Mouse (Mus musculus): Measurements from ENCODE around the gene Arhgef12. TPM values are rescaled to one million over a fixed set of nuclear protein-coding genes. Genes with fewer than 3 reads are reported as not detected.

The Arhgef12 gene
- polyA plus RNA-seq, 1 experiment from 2014 or later = 16.8 TPM

GRCm38 (mm10) chr9:43061545-43061944 lies 45.5 kb downstream of the Arhgef12 start:
- no peak overlapping the region for H3K9ac ChIP-seq (ENCODE audit: low read depth, low read length)
- 90% methylated on average over 1 of the region's 1 CpGs for WGBS (ENCODE audit: insufficient replicate concordance)
- no peak overlapping the region for H3K27ac ChIP-seq (ENCODE audit: low read depth, low read length)
- no peak overlapping the region for H3K4me3 ChIP-seq (ENCODE audit: low read depth, low read length)
- no peak overlapping the region for H3K4me2 ChIP-seq
- no peaks in the 10 kb centered on the region for H3K36me3 ChIP-seq (ENCODE audit: control insufficient read depth, insufficient read depth, low read length)
- H3K9me3 ChIP-seq (replicated peaks; ENCODE audit: control insufficient read depth, low read length) = no peaks in the 10 kb centered on the region
- no peaks in the 10 kb centered on the region for H3K4me1 ChIP-seq (ENCODE audit: control insufficient read depth, insufficient read depth, low read length)
- no peak for ATAC-seq (replicated peaks; ENCODE audit: insufficient number of reproducible peaks, low FRiP score, low TSS enrichment)
- no peaks in the 10 kb centered on the region for H3K27me3 ChIP-seq (ENCODE audit: control insufficient read depth, insufficient read depth, low read length)

- WGBS (ENCODE audit: insufficient replicate concordance) = 86% methylated on average over 2 of the region's 2 CpGs
- H3K4me1 ChIP-seq (ENCODE audit: control insufficient read depth, insufficient read depth, low read length) = peaks cover 4% of the 10 kb centered on the region; the same call in 1 of the 2 replicates
- no peaks in the 10 kb centered on the region for H3K36me3 ChIP-seq (ENCODE audit: control insufficient read depth, insufficient read depth, low read length)
- no peak overlapping the region for H3K27ac ChIP-seq (ENCODE audit: low read depth, low read length)
- no peaks in the 10 kb centered on the region for H3K9me3 ChIP-seq (replicated peaks; ENCODE audit: control insufficient read depth, low read length)
- no peak overlapping the region for H3K9ac ChIP-seq (ENCODE audit: low read depth, low read length)
- no peak for ATAC-seq (replicated peaks; ENCODE audit: insufficient number of reproducible peaks, low FRiP score, low TSS enrichment)
- H3K4me2 ChIP-seq = no peak overlapping the region
- no peaks in the 10 kb centered on the region for H3K27me3 ChIP-seq (ENCODE audit: control insufficient read depth, insufficient read depth, low read length)
- H3K4me3 ChIP-seq (ENCODE audit: low read depth, low read length) = no peak overlapping the region
Measured at GRCm38 (mm10) chr9:43050391-43050790, 56.6 kb downstream of the Arhgef12 start.

- no peak overlapping the region for H3K4me3 ChIP-seq (ENCODE audit: low read depth, low read length)
- no peak for ATAC-seq (replicated peaks; ENCODE audit: insufficient number of reproducible peaks, low FRiP score, low TSS enrichment)
- no peak overlapping the region for H3K27ac ChIP-seq (ENCODE audit: low read depth, low read length)
- no peaks in the 10 kb centered on the region for H3K36me3 ChIP-seq (ENCODE audit: control insufficient read depth, insufficient read depth, low read length)
- H3K27me3 ChIP-seq (ENCODE audit: control insufficient read depth, insufficient read depth, low read length) = no peaks in the 10 kb centered on the region
- no peak overlapping the region for H3K9ac ChIP-seq (ENCODE audit: low read depth, low read length)
- peaks cover 4% of the 10 kb centered on the region; the same call in 1 of the 2 replicates for H3K4me1 ChIP-seq (ENCODE audit: control insufficient read depth, insufficient read depth, low read length)
- H3K9me3 ChIP-seq (replicated peaks; ENCODE audit: control insufficient read depth, low read length) = no peaks in the 10 kb centered on the region
- no peak overlapping the region for H3K4me2 ChIP-seq
Measured at GRCm38 (mm10) chr9:43044481-43044880, 62.6 kb downstream of the Arhgef12 start.

GRCm38 (mm10) chr9:43038466-43038865 lies 68.6 kb downstream of the Arhgef12 start:
- Histone ChIP-seq H3K4me3 (ENCODE audit: low read depth, low read length) (no peak overlapping the region), H3K27ac (ENCODE audit: low read depth, low read length) (no peak overlapping the region), H3K4me1 (ENCODE audit: control insufficient read depth, insufficient read depth, low read length) (peaks cover 16% of the 10 kb centered on the region; the same call in 1 of the 2 replicates), H3K4me2 (no peak overlapping the region), H3K9me3 (replicated peaks; ENCODE audit: control insufficient read depth, low read length) (no peaks in the 10 kb centered on the region), H3K27me3 (ENCODE audit: control insufficient read depth, insufficient read depth, low read length) (no peaks in the 10 kb centered on the region), H3K36me3 (ENCODE audit: control insufficient read depth, insufficient read depth, low read length) (no peaks in the 10 kb centered on the region), H3K9ac (ENCODE audit: low read depth, low read length) (no peak overlapping the region)
- WGBS (ENCODE audit: insufficient replicate concordance) = 61% methylated on average over 8 of the region's 8 CpGs
- no peak for ATAC-seq (replicated peaks; ENCODE audit: insufficient number of reproducible peaks, low FRiP score, low TSS enrichment)

- WGBS (ENCODE audit: insufficient replicate concordance) = 65% methylated on average over 4 of the region's 4 CpGs
- Histone ChIP-seq H3K4me1 (ENCODE audit: control insufficient read depth, insufficient read depth, low read length) (peaks cover 23% of the 10 kb centered on the region), H3K36me3 (ENCODE audit: control insufficient read depth, insufficient read depth, low read length) (no peaks in the 10 kb centered on the region), H3K4me2 (no peak overlapping the region), H3K4me3 (ENCODE audit: low read depth, low read length) (no peak overlapping the region), H3K27me3 (ENCODE audit: control insufficient read depth, insufficient read depth, low read length) (no peaks in the 10 kb centered on the region), H3K9ac (ENCODE audit: low read depth, low read length) (no peak overlapping the region), H3K9me3 (replicated peaks; ENCODE audit: control insufficient read depth, low read length) (no peaks in the 10 kb centered on the region), H3K27ac (ENCODE audit: low read depth, low read length) (no peak overlapping the region)
- ATAC-seq (replicated peaks; ENCODE audit: insufficient number of reproducible peaks, low FRiP score, low TSS enrichment) = no peak
Measured at GRCm38 (mm10) chr9:43035208-43035607, 71.8 kb downstream of the Arhgef12 start.

GRCm38 (mm10) chr9:43034273-43034672 lies 72.8 kb downstream of the Arhgef12 start:
- H3K9ac ChIP-seq (ENCODE audit: low read depth, low read length) = no peak overlapping the region
- no peaks in the 10 kb centered on the region for H3K27me3 ChIP-seq (ENCODE audit: control insufficient read depth, insufficient read depth, low read length)
- H3K4me3 ChIP-seq (ENCODE audit: low read depth, low read length) = no peak overlapping the region
- no peak for ATAC-seq (replicated peaks; ENCODE audit: insufficient number of reproducible peaks, low FRiP score, low TSS enrichment)
- H3K27ac ChIP-seq (ENCODE audit: low read depth, low read length) = no peak overlapping the region
- no peak overlapping the region for H3K4me2 ChIP-seq
- peaks cover 23% of the 10 kb centered on the region for H3K4me1 ChIP-seq (ENCODE audit: control insufficient read depth, insufficient read depth, low read length)
- H3K36me3 ChIP-seq (ENCODE audit: control insufficient read depth, insufficient read depth, low read length) = no peaks in the 10 kb centered on the region
- no peaks in the 10 kb centered on the region for H3K9me3 ChIP-seq (replicated peaks; ENCODE audit: control insufficient read depth, low read length)

- 47% methylated on average over 5 of the region's 5 CpGs for WGBS (ENCODE audit: insufficient replicate concordance)
- H3K4me2 ChIP-seq = no peak overlapping the region
- peaks cover 8% of the 10 kb centered on the region for H3K4me1 ChIP-seq (ENCODE audit: control insufficient read depth, insufficient read depth, low read length)
- peaks cover 3% of the 10 kb centered on the region; the same call in 1 of the 2 replicates for H3K36me3 ChIP-seq (ENCODE audit: control insufficient read depth, insufficient read depth, low read length)
- no peak overlapping the region for H3K9ac ChIP-seq (ENCODE audit: low read depth, low read length)
- H3K9me3 ChIP-seq (replicated peaks; ENCODE audit: control insufficient read depth, low read length) = no peaks in the 10 kb centered on the region
- no peaks in the 10 kb centered on the region for H3K27me3 ChIP-seq (ENCODE audit: control insufficient read depth, insufficient read depth, low read length)
- H3K27ac ChIP-seq (ENCODE audit: low read depth, low read length) = no peak overlapping the region
- ATAC-seq (replicated peaks; ENCODE audit: insufficient number of reproducible peaks, low FRiP score, low TSS enrichment) = no peak
- H3K4me3 ChIP-seq (ENCODE audit: low read depth, low read length) = no peak overlapping the region
Measured at GRCm38 (mm10) chr9:43027757-43028156, 79.3 kb downstream of the Arhgef12 start.

GRCm38 (mm10) chr9:43021515-43022251 lies 85.4 kb downstream of the Arhgef12 start:
- no peak overlapping the region for H3K9ac ChIP-seq (ENCODE audit: low read depth, low read length)
- peaks cover 15% of the 10 kb centered on the region for H3K4me1 ChIP-seq (ENCODE audit: control insufficient read depth, insufficient read depth, low read length)
- H3K27ac ChIP-seq (ENCODE audit: low read depth, low read length) = peak overlapping the region; percentile 81
- ATAC-seq (replicated peaks; ENCODE audit: insufficient number of reproducible peaks, low FRiP score, low TSS enrichment) = no peak
- no peak overlapping the region; the same call in 1 of the 2 replicates for H3K4me2 ChIP-seq
- H3K9me3 ChIP-seq (replicated peaks; ENCODE audit: control insufficient read depth, low read length) = no peaks in the 10 kb centered on the region
- 0 out of 2 replicates have a peak, but pooled peaks cover 3% of the 10 kb centered on the region for H3K36me3 ChIP-seq (ENCODE audit: control insufficient read depth, insufficient read depth, low read length)
- H3K4me3 ChIP-seq (ENCODE audit: low read depth, low read length) = no peak overlapping the region
- 65% methylated on average over 5 of the region's 5 CpGs for WGBS (ENCODE audit: insufficient replicate concordance)
- H3K27me3 ChIP-seq (ENCODE audit: control insufficient read depth, insufficient read depth, low read length) = no peaks in the 10 kb centered on the region

- no peak overlapping the region for H3K4me2 ChIP-seq
- no peaks in the 10 kb centered on the region for H3K9me3 ChIP-seq (replicated peaks; ENCODE audit: control insufficient read depth, low read length)
- peaks cover 15% of the 10 kb centered on the region for H3K4me1 ChIP-seq (ENCODE audit: control insufficient read depth, insufficient read depth, low read length)
- no peaks in the 10 kb centered on the region for H3K27me3 ChIP-seq (ENCODE audit: control insufficient read depth, insufficient read depth, low read length)
- H3K36me3 ChIP-seq (ENCODE audit: control insufficient read depth, insufficient read depth, low read length) = 0 out of 2 replicates have a peak, but pooled peaks cover 5% of the 10 kb centered on the region
- ATAC-seq (replicated peaks; ENCODE audit: insufficient number of reproducible peaks, low FRiP score, low TSS enrichment) = no peak
- no peak overlapping the region for H3K4me3 ChIP-seq (ENCODE audit: low read depth, low read length)
- H3K27ac ChIP-seq (ENCODE audit: low read depth, low read length) = no peak overlapping the region
- no peak overlapping the region for H3K9ac ChIP-seq (ENCODE audit: low read depth, low read length)
- 88% methylated on average over 9 of the region's 9 CpGs for WGBS (ENCODE audit: insufficient replicate concordance)
Measured at GRCm38 (mm10) chr9:43019656-43020055, 87.4 kb downstream of the Arhgef12 start.

All from heart, embryonic 11.5 days (tissue).